In the genomic region with DNA sequence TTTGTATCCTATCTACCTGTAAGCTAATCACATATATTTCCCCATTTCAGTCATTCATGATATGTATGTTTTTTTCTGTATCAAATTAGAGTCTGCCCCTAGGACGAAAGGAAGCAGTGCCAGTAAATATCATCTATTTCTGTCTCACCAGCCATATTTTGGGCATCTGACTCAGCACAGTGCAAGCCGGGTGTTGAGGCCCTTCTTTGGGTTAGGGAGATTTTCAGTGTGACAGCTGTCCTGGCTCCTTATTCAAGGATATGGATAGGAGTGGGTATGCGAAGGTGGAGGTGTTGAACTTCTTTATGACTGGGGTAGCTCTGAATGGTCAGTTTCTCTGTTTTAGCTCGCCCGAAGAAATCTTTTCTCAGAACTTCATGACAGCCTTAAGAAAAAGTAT, we compare ENCODE assay signal across 32 mouse cellular contexts.
DNase-seq lines count a peak whose midpoint lies in the region; ATAC-seq and TF ChIP-seq lines count a peak whose summit lies in the region.
"Had no signal": no experiment of that assay in that cellular context is flagged by ENCODE, and none has a peak within 500 bp of the region (broad histone marks: within the 10 kb centered on the region; RNA-seq: fewer than 3 reads in every experiment).

No protein-coding gene starts in this region.

- ATAC-seq in heart, postnatal 0 days (ENCODE audit: insufficient read depth, low read depth), result 0 out of 2 replicates have a peak, but pooled peaks have one; percentile 49
- no peak for ATAC-seq in lung, postnatal 0 days
- ATAC-seq: CD4-positive, CD25-positive, alpha-beta regulatory T cell, adult 4 months; forebrain, postnatal 0 days; inflammation-experienced regulatory T-cells, adult 6 months; midbrain, embryonic 16.5 days had no signal

- no peak overlapping the region for H3K9ac ChIP-seq in heart, postnatal 0 days (replicated peaks; ENCODE audit: low read depth, low read length)
- H3K9ac ChIP-seq in lung, postnatal 0 days (replicated peaks; ENCODE audit: low read depth), result no peak overlapping the region
- H3K9ac ChIP-seq: embryonic facial prominence, embryonic 15.5 days; forebrain, embryonic 12.5 days; forebrain, postnatal 0 days; heart, embryonic 15.5 days; hindbrain, embryonic 15.5 days; limb, embryonic 13.5 days; lung, embryonic 15.5 days; neural tube, embryonic 12.5 days had no signal

- H3K9me3 ChIP-seq in heart, postnatal 0 days (replicated peaks; ENCODE audit: control insufficient read depth, low read length), result no peaks in the 10 kb centered on the region
- H3K9me3 ChIP-seq in heart, embryonic 10.5 days, result no peaks in the 10 kb centered on the region
- H3K9me3 ChIP-seq in lung, postnatal 0 days (ENCODE audit: low read length), result no peaks in the 10 kb centered on the region
- H3K9me3 ChIP-seq: embryonic facial prominence, embryonic 10.5 days; embryonic facial prominence, embryonic 15.5 days; forebrain, embryonic 12.5 days; heart, embryonic 15.5 days; hindbrain, embryonic 10.5 days; hindbrain, embryonic 15.5 days; limb, embryonic 13.5 days; lung, embryonic 15.5 days; neural tube, embryonic 12.5 days had no signal

- H3K27me3 ChIP-seq in heart, postnatal 0 days (ENCODE audit: control insufficient read depth, insufficient read depth, low read length), result no peaks in the 10 kb centered on the region
- no peaks in the 10 kb centered on the region for H3K27me3 ChIP-seq in heart, embryonic 10.5 days (ENCODE audit: insufficient read depth, poor library complexity, severe bottlenecking)
- no peaks in the 10 kb centered on the region for H3K27me3 ChIP-seq in lung, postnatal 0 days (replicated peaks; ENCODE audit: insufficient read depth, low read length)
- H3K27me3 ChIP-seq: embryonic facial prominence, embryonic 15.5 days; forebrain, embryonic 12.5 days; heart, embryonic 15.5 days; hindbrain, embryonic 15.5 days; limb, embryonic 13.5 days; lung, embryonic 15.5 days; neural tube, embryonic 12.5 days had no signal

- no peak overlapping the region for H3K27ac ChIP-seq in heart, postnatal 0 days (ENCODE audit: low read depth)
- H3K27ac ChIP-seq in heart, embryonic 10.5 days, result no peak overlapping the region
- H3K27ac ChIP-seq in lung, postnatal 0 days (ENCODE audit: low read length), result no peak overlapping the region
- H3K27ac ChIP-seq: embryonic facial prominence, embryonic 10.5 days; embryonic facial prominence, embryonic 15.5 days; forebrain, embryonic 12.5 days; gastrocnemius, adult 2 months; heart, embryonic 15.5 days; hindbrain, embryonic 10.5 days; hindbrain, embryonic 15.5 days; limb, embryonic 13.5 days; lung, embryonic 15.5 days; neural tube, embryonic 12.5 days had no signal

- intact Hi-C loops in left cerebral cortex, postnatal 4 days (cut with DNase I), result no loop called here
- intact Hi-C loops in left cerebral cortex, postnatal 14 days (cut with DNase I), result no loop called here

- WGBS in heart, postnatal 0 days, result 57% methylated on average over 5 of the region's 5 CpGs
- 75% methylated on average over 5 of the region's 5 CpGs for WGBS in heart, embryonic 10.5 days
- 76% methylated on average over 5 of the region's 5 CpGs for WGBS in lung, postnatal 0 days

- no peak overlapping the region for H3K4me3 ChIP-seq in heart, postnatal 0 days (ENCODE audit: low read depth, low read length)
- H3K4me3 ChIP-seq in heart, embryonic 10.5 days, result no peak overlapping the region
- H3K4me3 ChIP-seq in lung, postnatal 0 days (ENCODE audit: low read depth, low read length), result no peak overlapping the region
- H3K4me3 ChIP-seq: embryonic facial prominence, embryonic 10.5 days; embryonic facial prominence, embryonic 15.5 days; forebrain, embryonic 12.5 days; gastrocnemius, adult 2 months; heart, embryonic 15.5 days; hindbrain, embryonic 10.5 days; hindbrain, embryonic 15.5 days; limb, embryonic 13.5 days; lung, embryonic 15.5 days; neural tube, embryonic 12.5 days had no signal

- no peaks in the 10 kb centered on the region for H3K36me3 ChIP-seq in heart, postnatal 0 days (replicated peaks; ENCODE audit: control insufficient read depth, insufficient read depth, low read length)
- H3K36me3 ChIP-seq in heart, embryonic 10.5 days, result no peaks in the 10 kb centered on the region
- no peaks in the 10 kb centered on the region for H3K36me3 ChIP-seq in lung, postnatal 0 days (ENCODE audit: insufficient read depth, low read length)
- H3K36me3 ChIP-seq: embryonic facial prominence, embryonic 10.5 days; embryonic facial prominence, embryonic 15.5 days; forebrain, embryonic 12.5 days; heart, embryonic 15.5 days; hindbrain, embryonic 10.5 days; hindbrain, embryonic 15.5 days; limb, embryonic 13.5 days; lung, embryonic 15.5 days; neural tube, embryonic 12.5 days had no signal

- no peak for TF ChIP-seq CTCF in heart, postnatal 0 days (IDR thresholded peaks at IDR 0.05; ENCODE audit: low read depth)
- no peak for TF ChIP-seq CTCF in lung, postnatal 0 days (IDR thresholded peaks at IDR 0.05)

- DNase-seq in heart, postnatal 0 days (ENCODE audit: low spot score), result peak; percentile 17
- no peak for DNase-seq in heart, embryonic 10.5 days (ENCODE audit: low spot score)
- DNase-seq in left cerebral cortex, adult 9 months (ENCODE audit: low spot score in 2 of 2), result peak; percentile 7 to 10
- no peak for DNase-seq in left cerebral cortex, postnatal 4 days
- peak; percentile 3 to 6 for DNase-seq in left cerebral cortex, postnatal 14 days (ENCODE audit: low spot score in 2 of 2)
- DNase-seq in right cerebral cortex, postnatal 36 days (ENCODE audit: low spot score in 2 of 2), result peak; percentile 3
- no peak for DNase-seq in lung, postnatal 0 days (ENCODE audit: low spot score)
- DNase-seq: adrenal gland, postnatal 25 days; cerebellum, adult 2 months; cerebellum, postnatal 14 days; forebrain, postnatal 0 days; gastrocnemius, adult 2 months; gastrocnemius, postnatal 36 days; kidney, adult 11 months; kidney, postnatal 14 days; layer of hippocampus, adult 9-11 months; lung, postnatal 36 days; thymus, postnatal 14 days had no signal

- TF ChIP-seq EP300 in heart, postnatal 0 days (IDR thresholded peaks at IDR 0.05; ENCODE audit: low read depth), result no peak
- no peak for TF ChIP-seq EP300 in lung, postnatal 0 days (IDR thresholded peaks at IDR 0.05)

- no peak overlapping the region for H3K4me2 ChIP-seq in heart, postnatal 0 days (ENCODE audit: low read depth, low read length)
- no peak overlapping the region for H3K4me2 ChIP-seq in lung, postnatal 0 days (replicated peaks; ENCODE audit: low read depth, low read length)
- H3K4me2 ChIP-seq: embryonic facial prominence, embryonic 15.5 days; forebrain, embryonic 12.5 days; heart, embryonic 15.5 days; hindbrain, embryonic 15.5 days; limb, embryonic 13.5 days; liver, embryonic 11.5 days; lung, embryonic 15.5 days; midbrain, embryonic 11.5 days; neural tube, embryonic 12.5 days had no signal

- H3K4me1 ChIP-seq in heart, postnatal 0 days (ENCODE audit: control insufficient read depth, insufficient read depth), result no peaks in the 10 kb centered on the region
- no peaks in the 10 kb centered on the region for H3K4me1 ChIP-seq in heart, embryonic 10.5 days
- no peaks in the 10 kb centered on the region for H3K4me1 ChIP-seq in lung, postnatal 0 days (ENCODE audit: insufficient read depth, low read depth, low read length)
- H3K4me1 ChIP-seq: embryonic facial prominence, embryonic 10.5 days; embryonic facial prominence, embryonic 15.5 days; forebrain, embryonic 12.5 days; hindbrain, embryonic 10.5 days; hindbrain, embryonic 15.5 days; limb, embryonic 13.5 days; lung, embryonic 15.5 days; neural tube, embryonic 12.5 days had no signal

Comparison
In these comparisons a context has a peak if more than half of its experiments do, and no peak if none do; other contexts are left out.
1. DNase-seq: peak in heart, postnatal 0 days (single experiment), left cerebral cortex, adult 9 months (2 of 2), left cerebral cortex, postnatal 14 days (2 of 2) and right cerebral cortex, postnatal 36 days (2 of 2); none in heart, embryonic 10.5 days (single experiment), left cerebral cortex, postnatal 4 days (single experiment) and lung, postnatal 0 days (single experiment).